Mouse (Mus musculus) brain, embryonic 14.5 days (tissue): ENCODE data around the gene Ikzf4. TPM values are rescaled to one million over a fixed set of nuclear protein-coding genes. Genes with fewer than 3 reads are reported as not detected.

Experiments used
- DNase-seq: peaks from one replicate; pipeline ENCODE4 v3.0.0-alpha.2; 2011; ENCODE audit warnings: low read depth
- CTCF ChIP-seq: fragments of 200-500 bp; IDR thresholded peaks from 2 replicates; pipeline ENCODE4 v1.5.1; 2012; ENCODE audit warnings: inconsistent platforms, mild to moderate bottlenecking, moderate library complexity, borderline replicate concordance; ENCODE audit not compliant: insufficient read depth, insufficient read length; ENCODE audit errors: extremely low read depth
- POLR2A ChIP-seq: fragments of 200-500 bp; IDR thresholded peaks from 2 replicates; pipeline ENCODE4 v1.6.1; 2012; ENCODE audit warnings: mild to moderate bottlenecking, inconsistent platforms, borderline replicate concordance; ENCODE audit not compliant: poor library complexity, insufficient read depth, insufficient read length, severe bottlenecking; ENCODE audit errors: extremely low read depth
- polyA plus RNA-seq: library from polyadenylated mRNA; depleted of rRNA; stranded (reverse); fragments of >200 nt; gene quantifications from 2 replicates; pipeline ENCODE4 v1.2.3, GENCODE M21; 2012; rRNA removed

Gene Ikzf4
- 18.8 and 31.3 TPM in 2 replicates for polyA plus RNA-seq

DNA sequence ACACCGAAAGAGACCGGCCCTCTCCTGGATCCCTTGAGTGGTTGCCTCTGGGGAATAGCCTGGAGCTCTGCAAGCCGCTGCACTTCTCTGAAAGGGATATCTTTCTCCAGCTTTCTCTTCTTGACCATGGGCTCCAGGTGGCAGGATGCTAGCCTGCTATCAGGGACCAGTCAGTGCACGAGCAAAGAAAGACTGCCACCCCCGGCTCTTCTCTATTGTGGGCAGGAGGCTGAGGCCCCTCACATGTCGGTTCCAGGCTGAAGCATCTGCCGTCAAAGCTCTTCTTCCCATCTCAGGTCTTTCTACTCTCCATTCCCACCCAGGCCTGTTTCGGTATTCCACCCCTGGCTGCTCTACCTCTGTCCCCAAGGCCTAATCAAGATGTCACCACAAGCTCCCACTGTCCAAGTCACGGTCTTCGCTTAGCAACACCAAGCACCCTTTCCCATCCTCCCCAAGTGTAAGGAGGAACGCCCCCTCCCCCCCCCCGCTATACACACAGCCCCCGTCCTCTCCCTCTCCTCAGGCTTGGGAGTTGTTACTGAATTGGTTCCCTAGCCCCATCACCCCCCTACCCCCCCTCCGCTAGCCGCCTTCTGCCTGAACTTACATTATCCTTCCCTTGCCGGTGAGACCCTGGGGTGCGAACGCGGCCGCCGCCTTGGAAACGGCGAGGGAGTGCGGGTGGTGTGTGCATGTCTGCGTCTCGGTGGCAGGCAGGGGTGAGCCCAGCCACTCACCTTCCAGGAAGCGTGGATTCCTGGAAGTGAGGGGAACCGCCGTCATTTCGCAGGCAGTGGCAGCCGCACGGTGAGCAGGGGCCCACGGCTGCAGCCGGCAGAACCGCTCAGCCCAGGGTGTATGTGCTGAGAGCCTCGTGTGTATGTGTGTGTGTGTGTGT is at the start of gene Ikzf4:
Gene Ikzf4, minus strand, starts transcription at position 881 of the 901 bp plus-strand sequence.
- peak; percentile 83 for DNase-seq
- TF ChIP-seq CTCF (no peak), POLR2A (0 out of 2 replicates have a peak, but pooled peaks have one; percentile 21)

DNA sequence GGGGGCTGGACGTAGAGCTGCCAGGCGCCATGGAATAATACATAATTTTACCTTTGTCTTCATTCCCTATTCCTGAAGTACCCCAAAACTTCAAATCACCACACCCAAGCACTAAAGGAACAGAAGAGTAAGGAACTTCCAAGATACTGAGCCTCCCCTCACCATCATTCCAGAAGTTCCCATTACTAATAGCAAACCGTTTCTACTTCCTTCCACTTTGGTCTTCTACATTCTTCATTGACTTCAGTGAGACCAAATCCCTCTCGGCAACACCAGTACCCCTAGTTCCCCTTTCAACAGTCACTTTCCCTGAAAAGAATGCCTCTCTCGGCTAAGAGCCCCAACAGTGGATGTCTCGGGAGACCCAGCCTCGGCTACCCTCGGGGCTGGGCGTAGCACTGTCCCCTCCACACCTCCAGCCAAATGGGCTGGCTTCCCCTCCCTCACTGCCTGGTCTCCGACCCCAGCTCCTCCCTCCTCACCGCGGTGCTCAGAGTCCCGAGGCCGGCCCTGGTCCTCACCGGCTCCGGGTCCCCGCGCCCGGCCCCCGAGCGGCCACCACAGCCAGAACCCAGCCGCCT is 49.7 kb upstream of the Ikzf4 start:
- TF ChIP-seq POLR2A (no peak), CTCF (no peak)
- DNase-seq: no peak

DNA sequence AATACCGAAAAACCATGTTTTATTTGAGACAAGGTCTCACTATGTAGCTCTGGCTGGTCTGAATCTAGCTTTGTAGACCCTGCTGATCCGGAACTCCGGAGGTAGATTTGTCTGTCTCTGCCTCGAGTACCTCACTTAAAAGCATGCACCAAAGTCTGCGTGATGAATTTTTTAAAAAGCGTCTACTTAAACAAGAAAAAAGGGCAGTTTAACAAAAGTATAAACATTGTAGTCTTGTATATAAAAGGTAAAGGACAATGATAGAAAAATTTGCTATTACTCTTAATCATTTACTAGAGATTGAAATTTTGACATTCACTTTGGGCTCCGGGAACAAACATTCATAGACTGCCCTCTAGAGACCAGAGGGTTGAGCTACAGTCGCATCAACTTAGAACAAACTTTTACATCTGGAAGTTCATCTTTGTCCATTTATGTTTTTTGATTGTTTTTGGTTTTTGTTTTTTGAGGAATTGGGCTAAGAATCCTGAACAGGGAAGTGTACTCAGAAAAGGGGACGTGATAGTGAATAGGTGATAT is 28.7 kb upstream of the Ikzf4 start:
- peak; percentile 56; the same call in 1 of the 2 replicates for TF ChIP-seq CTCF
- no peak for TF ChIP-seq POLR2A
- DNase-seq: peak; percentile 71

DNA sequence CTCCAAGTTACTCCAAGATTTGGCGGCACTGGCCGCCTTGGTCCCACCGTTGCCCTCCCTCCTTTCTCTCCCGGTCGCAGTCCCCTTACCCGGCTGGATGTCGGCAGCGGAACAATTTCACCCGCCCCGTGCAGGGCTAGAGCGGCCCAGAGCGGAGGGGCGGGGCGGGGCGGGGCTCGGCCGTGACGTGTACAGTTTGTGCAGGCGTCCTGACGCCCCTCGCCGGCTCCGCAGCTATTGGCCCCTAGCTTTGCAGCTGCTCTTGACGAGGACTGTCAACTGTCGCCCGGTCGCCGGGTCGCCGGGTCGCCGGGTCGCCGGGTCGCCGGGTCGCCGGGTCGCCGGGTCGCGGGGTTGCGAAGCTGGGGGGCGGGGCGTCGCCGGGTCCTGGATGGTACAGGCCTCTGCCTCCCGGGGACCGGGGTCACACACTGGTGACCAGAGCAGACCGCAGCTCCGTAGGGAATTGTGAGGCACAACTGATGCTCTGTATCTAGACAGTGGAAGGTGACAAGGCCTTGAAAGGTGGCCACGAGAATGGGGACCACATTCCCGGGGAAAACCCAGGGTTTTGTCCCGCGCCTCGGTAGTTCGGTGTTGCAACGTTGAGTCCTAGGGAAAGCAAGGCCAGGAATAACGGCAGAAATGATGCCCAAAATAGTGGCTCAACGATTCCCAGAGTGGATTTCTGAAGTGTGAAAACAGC is 28.1 kb upstream of the Ikzf4 start, which contains the start of gene Suox:
Gene Suox, minus strand, starts transcription at position 311 of the 706 bp plus-strand sequence.
- DNase-seq: peak; percentile 93
- TF ChIP-seq CTCF (no peak), POLR2A (peak; percentile 41; the same call in 1 of the 2 replicates)

DNA sequence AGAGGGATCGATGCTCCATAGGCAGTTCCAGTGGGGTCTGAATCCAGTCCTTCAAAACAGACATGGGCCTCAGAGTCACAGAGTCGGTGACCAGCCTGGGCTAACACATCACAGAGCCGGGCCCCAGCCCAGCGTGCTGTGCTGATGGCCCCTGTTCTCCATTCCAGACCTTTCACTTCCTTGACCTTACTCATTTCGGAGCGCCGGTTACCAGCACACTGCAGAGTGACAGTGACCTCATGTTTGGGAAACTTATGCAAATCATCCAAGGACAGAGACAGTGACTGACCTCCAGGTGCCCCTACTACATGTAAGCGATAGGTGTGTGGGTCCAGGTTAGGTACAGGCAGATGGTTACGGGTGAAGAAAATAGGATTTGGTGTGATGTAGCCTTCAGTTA is 25.4 kb upstream of the Ikzf4 start:
- DNase-seq: no peak

DNA sequence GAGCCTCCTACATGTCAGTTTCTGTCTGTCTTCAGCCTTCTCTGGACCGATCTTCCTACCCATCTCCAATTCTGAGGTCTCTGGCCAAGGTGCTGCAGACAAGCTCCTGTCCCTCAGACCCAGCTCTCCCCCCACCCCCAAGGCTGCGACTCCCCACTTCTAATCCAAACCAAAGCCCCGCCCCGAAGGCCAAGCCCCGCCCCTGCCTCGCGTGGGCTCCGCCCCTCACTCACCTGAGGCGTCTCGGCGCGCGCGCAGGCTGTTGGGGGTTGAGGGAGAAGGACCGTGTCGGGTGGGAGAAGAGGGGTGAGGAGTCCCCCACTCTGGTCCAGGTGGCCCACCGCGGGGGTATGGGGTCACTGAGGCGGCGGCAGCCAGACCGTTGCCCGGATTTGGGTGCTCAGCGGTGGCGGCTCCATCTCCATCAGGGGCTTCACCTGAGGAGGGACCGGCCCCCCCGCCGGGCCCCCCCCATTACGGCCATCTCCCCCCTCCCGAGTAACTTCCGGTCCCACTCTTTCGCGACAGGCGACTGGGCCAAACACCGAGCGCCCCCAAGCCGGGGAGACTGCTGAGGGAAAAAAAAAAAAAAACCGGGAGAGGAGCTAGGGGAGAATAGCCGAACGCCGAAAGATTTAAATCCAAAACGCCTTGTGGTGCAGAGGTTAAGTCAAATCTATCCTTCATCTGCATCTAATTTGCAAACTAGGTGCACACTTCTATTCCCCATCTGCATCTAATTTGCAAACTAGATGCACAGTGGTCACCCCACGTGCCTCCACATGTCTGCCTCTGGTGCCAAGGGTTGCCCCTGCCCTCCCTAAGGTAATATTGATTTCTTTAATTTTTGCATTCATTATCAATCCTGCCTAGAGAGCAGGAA is 23.2 kb upstream of the Ikzf4 start:
- no peak for TF ChIP-seq CTCF
- TF ChIP-seq POLR2A: no peak
- peak; percentile 84 for DNase-seq

More for the DNA sequence above, 25.4 kb upstream of the Ikzf4 start:
- TF ChIP-seq CTCF (no peak), POLR2A (no peak)

DNA sequence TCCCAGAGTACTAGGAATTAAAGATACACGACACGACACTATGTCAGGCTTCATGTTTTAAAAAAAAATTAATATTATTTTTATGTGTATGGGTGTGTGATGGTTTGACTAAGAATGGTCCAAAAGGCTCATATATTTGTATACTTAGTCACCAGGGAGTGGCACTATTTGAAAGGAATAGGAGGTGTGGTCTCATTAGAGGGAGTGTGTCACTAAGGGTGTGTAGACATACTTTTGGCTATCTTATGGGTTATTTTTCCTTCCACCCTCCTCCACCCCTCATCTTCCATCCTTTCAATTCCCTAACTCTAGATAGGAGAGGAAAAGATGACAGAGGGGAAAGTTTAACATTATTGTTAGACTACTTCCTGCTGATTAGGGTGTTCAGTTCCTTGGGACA is 20.0 kb upstream of the Ikzf4 start:
- TF ChIP-seq CTCF: no peak
- TF ChIP-seq POLR2A: no peak
- DNase-seq: no peak

DNA sequence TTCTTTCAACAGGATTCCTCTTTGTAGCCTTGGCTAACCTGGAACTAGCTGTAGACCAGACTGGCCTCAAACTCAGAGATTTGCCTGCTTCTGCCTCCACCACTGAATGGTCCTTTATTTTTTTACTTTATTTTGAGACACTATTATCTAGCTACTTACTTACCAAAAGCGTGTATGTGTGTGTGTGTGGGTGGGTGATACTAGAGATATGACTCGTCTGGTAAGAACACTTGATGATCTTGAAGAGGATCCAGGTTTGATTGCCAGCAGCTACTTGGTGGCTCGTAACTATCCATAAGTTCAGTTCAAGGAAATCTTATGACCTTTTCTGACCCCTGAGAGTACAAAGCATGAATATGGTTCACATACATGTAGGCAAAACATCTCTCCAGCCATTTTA is 19.5 kb upstream of the Ikzf4 start:
- no peak for DNase-seq
- TF ChIP-seq CTCF: no peak
- TF ChIP-seq POLR2A: no peak

DNA sequence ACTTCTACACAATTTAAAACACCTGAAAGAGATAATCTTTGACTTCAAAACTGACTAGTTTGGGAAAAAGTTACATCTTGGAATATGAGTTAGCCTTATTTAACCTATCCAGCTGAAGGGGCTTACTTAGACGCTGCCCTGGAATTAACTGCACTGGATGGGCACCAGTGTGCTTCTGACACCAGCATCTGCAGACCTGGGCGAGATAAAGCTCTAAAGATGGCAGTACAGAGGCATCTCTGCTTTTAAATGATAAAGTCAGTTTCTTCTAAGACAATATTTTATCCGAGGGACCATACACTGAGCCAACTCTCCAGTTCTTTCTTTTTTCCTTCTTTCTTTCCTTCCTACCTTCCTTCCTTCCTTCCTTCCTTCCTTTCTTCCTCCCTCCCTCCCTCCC is 19.0 kb upstream of the Ikzf4 start:
- DNase-seq: no peak
- TF ChIP-seq POLR2A: no peak
- no peak for TF ChIP-seq CTCF
